Mouse (Mus musculus) spleen, adult 2 months (tissue): ENCODE data around the gene Agmat. TPM values are rescaled to one million over a fixed set of nuclear protein-coding genes. Genes with fewer than 3 reads are reported as not detected.
"Not testable (repeated sequence)": the region's sequence is repeated elsewhere in the genome, so short reads cannot be mapped to it uniquely, and the experiment has no call there.

ENCODE experiments used
- DNase-seq, 2 experiments: peaks; one replicate each; pipeline versions ENCODE4 v3.0.0 to v3.0.0-alpha.2; 2012 to 2021; ENCODE audit warnings: low spot score in 2 of 2, low read depth in 1 of 2
- H3K27ac ChIP-seq: fragments of 200-500 bp; 2 replicates; pipeline ENCODE4 v1.5.1; 2012; ENCODE audit warnings: low read length, inconsistent platforms; ENCODE audit not compliant: insufficient read depth
- H3K27me3 ChIP-seq: fragments of 200-500 bp; 2 replicates; pipeline ENCODE4 v1.6.1; 2012; ENCODE audit warnings: mild to moderate bottlenecking, moderate library complexity, low read length, inconsistent platforms; ENCODE audit not compliant: control insufficient read depth, insufficient read depth
- H3K36me3 ChIP-seq: fragments of 200-500 bp; 2 replicates; pipeline ENCODE4 v1.6.1; 2012; ENCODE audit warnings: mild to moderate bottlenecking, low read length, inconsistent platforms; ENCODE audit not compliant: control insufficient read depth, insufficient read depth
- H3K4me1 ChIP-seq: fragments of 200-500 bp; 2 replicates; pipeline ENCODE4 v1.6.1; 2011; ENCODE audit warnings: inconsistent platforms; ENCODE audit not compliant: control insufficient read depth, insufficient read depth, insufficient read length
- H3K4me3 ChIP-seq: fragments of 200-500 bp; 2 replicates; pipeline ENCODE4 v1.5.1; 2011; ENCODE audit warnings: mild to moderate bottlenecking, inconsistent platforms; ENCODE audit not compliant: insufficient read depth, insufficient read length; ENCODE audit errors: extremely low read depth
- CTCF ChIP-seq: fragments of 200-500 bp; IDR thresholded peaks from 2 replicates; pipeline ENCODE4 v1.5.1; 2011; ENCODE audit warnings: mild to moderate bottlenecking, inconsistent platforms; ENCODE audit not compliant: insufficient read depth, insufficient read length, insufficient replicate concordance; ENCODE audit errors: extremely low read depth
- POLR2A ChIP-seq: fragments of 200-500 bp; IDR thresholded peaks from 2 replicates; pipeline ENCODE4 v1.6.1; 2011; ENCODE audit warnings: low read depth, low read length, inconsistent platforms
- whole genome bisulfite sequencing: fragments of 180-500 bp; shearing (Covaris S2); methylation state at CpG from one replicate; pipeline ENCODE4 v1.1.7; 2018; 5-methylcytosine and 5-hydroxymethylcytosine counted together
- polyA plus RNA-seq: library from polyadenylated mRNA; depleted of rRNA; stranded (reverse); fragments of >200 nt; gene quantifications from 2 replicates; pipeline ENCODE4 v1.2.3, GENCODE M21; 2012

The Agmat gene
- polyA plus RNA-seq, 1 experiment = 0.18 TPM

DNA sequence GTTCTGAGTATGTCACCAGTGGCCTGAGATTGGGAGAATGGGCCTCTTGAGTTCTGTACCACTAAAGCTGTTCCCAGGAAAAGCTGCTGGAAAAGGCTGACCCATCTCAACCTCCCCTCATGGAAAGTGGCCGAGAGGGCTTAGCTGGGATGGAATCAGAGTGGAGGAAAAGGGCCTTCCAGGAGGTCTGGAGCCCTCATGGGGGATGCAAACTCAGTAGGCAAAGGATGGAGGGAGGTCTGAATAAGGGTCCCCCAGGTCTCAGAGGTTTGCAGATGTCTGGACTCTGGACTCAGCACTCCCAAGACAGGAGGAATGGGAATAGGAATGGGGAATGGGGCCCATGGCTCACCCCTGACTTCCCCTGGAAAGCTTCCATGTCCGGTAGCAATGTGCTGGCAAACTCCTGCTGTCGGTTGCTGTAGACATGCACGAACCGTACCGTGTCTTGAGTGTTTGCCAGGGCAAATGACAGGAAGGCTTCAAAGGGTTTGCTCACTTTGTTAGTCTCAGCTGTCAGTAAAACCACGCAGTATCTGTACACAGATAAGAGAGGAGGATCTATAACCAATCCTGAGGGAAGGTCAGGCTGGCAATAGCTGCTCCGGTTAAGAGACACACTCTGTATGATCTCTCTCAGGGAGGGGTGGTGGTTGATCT is 23.2 kb downstream of the Agmat start:
- Histone ChIP-seq H3K4me3 (no peak overlapping the region), H3K27me3 (no peaks in the 10 kb centered on the region), H3K36me3 (peaks cover 41% of the 10 kb centered on the region), H3K27ac (no peak overlapping the region), H3K4me1 (peaks cover 2% of the 10 kb centered on the region; the same call in 1 of the 2 replicates)
- 86% methylated on average over 8 of the region's 8 CpGs for WGBS
- DNase-seq = no peak
- TF ChIP-seq POLR2A (no peak), CTCF (no peak)

DNA sequence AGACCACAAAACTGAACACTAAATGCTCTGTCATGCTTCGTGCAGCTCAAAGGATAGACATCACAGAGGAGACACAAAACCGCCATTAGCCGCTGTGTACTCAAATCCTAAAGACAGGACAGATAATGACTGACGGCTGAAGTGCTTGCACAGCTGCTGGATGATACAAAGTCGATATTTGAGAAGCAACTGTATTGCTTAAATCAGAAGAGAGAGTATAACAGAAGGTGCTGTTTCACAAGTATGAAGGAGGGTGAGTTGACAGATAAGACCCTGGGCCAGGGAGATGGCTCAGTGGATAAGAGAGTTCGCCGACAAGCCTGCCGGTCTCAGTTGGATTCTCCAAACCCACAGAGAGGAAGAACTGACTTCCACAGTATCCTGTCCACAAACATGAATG is 25.4 kb downstream of the Agmat start:
- WGBS = 75% methylated on average over 8 of the region's 8 CpGs
- Histone ChIP-seq H3K27me3 (no peaks in the 10 kb centered on the region), H3K4me1 (no peaks in the 10 kb centered on the region), H3K27ac (no peak overlapping the region), H3K36me3 (peaks cover 49% of the 10 kb centered on the region), H3K4me3 (no peak overlapping the region)
- no peak for DNase-seq
- no peak for TF ChIP-seq POLR2A
- no peak for TF ChIP-seq CTCF

DNA sequence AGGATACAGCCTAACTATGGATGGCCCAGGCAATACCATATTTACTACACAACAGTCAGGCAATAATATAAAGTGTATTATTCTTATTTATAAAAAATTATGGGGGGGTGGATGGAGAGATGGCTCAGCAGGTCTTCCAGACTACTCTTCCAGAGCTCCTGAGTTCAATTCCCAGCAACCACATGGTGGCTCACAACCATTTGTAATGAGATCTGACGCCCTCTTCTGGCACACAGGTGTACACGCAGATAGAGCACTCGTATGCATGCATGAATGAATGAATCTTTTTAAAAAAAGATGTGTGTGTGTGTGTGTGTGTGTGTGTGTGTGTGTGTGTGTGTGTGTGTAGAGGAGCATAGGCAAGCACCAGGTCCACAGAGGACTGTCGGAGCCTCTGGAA is 26.5 kb downstream of the Agmat start:
- H3K36me3 ChIP-seq = peaks cover 43% of the 10 kb centered on the region
- H3K4me1 ChIP-seq, H3K4me3 ChIP-seq, DNase-seq, H3K27me3 ChIP-seq, H3K27ac ChIP-seq: not testable (repeated sequence)
- 89% methylated on average over 4 of the region's 4 CpGs for WGBS

DNA sequence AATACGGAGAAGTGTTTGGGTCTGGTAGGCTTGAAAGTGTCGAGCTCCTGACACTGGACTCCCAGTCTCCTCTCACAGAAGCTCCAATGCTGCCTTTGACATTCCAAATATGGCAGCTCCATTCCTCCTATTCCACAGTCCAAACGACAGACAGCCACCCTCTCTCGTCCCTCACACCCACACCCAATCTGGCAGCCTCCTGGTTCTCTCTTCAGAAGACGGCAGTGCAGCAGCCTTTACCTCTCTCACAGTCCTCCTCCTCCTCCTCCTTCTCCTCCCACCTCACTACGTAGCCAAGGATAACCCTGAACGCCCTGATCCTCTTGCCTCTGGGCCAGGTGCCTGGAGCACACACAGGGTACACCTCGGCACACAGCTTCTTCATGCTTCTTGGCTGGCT is 33.4 kb downstream of the Agmat start:
- H3K27ac ChIP-seq = no peak overlapping the region
- no peaks in the 10 kb centered on the region for H3K27me3 ChIP-seq
- no peaks in the 10 kb centered on the region for H3K4me1 ChIP-seq
- WGBS = 94% methylated on average over 8 of the region's 8 CpGs
- no peak for TF ChIP-seq CTCF
- TF ChIP-seq POLR2A = no peak
- peaks cover 37% of the 10 kb centered on the region for H3K36me3 ChIP-seq
- no peak for DNase-seq
- no peak overlapping the region for H3K4me3 ChIP-seq

DNA sequence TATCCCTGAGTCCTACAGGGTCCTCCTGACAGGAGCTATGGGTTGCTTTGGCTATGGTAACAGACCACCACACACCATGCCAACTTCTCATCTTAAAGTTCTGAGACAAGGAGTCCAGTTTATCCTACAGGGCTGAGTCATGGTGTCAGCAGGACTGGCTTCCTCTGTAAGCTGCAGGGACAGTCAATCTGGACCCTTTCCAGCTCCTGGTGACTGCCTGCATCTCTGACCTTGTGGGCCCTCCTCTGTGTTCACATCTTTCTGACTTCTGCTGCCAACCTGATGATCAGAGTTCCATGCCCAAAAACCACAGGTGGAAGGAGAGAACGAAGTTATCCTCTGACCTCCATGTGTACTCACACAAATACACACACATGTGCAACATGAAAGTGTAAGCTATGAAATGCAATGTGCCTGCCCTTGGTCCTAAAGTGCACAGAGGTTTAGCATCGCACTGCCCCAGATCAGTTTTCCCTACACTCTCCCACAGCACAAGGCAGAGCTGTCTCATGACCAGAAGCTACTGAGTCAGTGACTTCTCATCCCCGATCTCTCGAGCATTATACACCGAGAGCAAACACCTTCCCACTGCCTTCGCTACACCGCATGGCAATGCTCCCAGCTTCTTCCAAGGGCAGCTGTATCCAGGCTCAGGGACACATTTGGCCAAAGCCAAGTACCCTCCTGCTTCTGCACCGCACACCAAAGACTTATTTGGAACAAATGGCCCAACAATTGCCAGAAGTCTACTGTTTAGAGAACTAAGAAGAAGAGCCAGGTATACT is 34.9 kb downstream of the Agmat start:
- peaks cover 33% of the 10 kb centered on the region for H3K36me3 ChIP-seq
- WGBS = 97% methylated on average over 8 of the region's 8 CpGs
- TF ChIP-seq POLR2A (no peak), CTCF (no peak)
- H3K4me1 ChIP-seq = no peaks in the 10 kb centered on the region
- DNase-seq = no peak
- no peaks in the 10 kb centered on the region for H3K27me3 ChIP-seq
- H3K27ac ChIP-seq = no peak overlapping the region
- H3K4me3 ChIP-seq = no peak overlapping the region

DNA sequence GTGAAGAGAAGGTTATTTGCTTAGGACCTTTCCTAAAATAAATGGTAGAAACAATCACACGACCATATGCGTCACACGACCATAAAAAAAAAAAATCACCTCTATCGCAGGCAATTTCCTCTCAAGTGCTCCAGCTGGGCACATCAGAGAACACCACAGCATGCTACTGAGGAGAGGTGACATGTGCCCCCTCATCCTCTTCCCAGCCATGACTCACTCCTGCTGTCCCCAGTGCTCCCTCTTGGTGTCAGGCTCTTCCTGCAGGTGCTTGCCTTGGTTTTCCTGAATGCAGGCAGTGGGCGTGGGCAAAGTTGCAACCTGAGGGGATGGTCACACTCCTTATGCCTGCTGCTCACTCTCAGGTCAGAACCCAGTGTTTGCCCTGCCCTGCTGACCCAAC is 38.4 kb downstream of the Agmat start:
- no peaks in the 10 kb centered on the region for H3K27me3 ChIP-seq
- DNase-seq = no peak
- H3K4me3 ChIP-seq = no peak overlapping the region
- H3K4me1 ChIP-seq = no peaks in the 10 kb centered on the region
- 91% methylated on average over 5 of the region's 5 CpGs for WGBS
- H3K27ac ChIP-seq = no peak overlapping the region
- peaks cover 23% of the 10 kb centered on the region for H3K36me3 ChIP-seq
- TF ChIP-seq CTCF = no peak
- TF ChIP-seq POLR2A = no peak

DNA sequence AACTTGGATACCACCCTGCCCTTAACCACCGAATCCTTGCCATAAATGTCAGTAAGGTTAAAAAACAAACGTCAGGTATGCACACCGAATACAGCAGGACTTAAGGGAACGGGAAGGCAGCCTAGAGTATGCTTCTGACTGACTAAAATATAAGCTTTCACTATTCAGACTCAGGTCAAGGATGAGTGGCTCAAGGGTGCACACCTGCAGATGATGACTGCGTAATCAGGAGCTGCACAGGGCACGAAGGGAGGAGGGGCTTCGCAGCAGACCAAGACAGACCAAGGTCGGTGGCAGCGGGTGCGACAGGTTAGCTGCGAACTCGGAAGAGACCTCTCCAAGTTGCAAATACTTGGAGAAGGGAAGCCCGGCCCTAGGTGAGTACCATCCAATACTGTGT is 39.7 kb downstream of the Agmat start:
- H3K27me3 ChIP-seq = no peaks in the 10 kb centered on the region
- no peak overlapping the region for H3K4me3 ChIP-seq
- H3K4me1 ChIP-seq = no peaks in the 10 kb centered on the region
- H3K27ac ChIP-seq = no peak overlapping the region
- TF ChIP-seq POLR2A (no peak), CTCF (no peak)
- WGBS = 88% methylated on average over 13 of the region's 13 CpGs
- DNase-seq = no peak
- H3K36me3 ChIP-seq = peaks cover 18% of the 10 kb centered on the region
